Mouse (Mus musculus) hematopoietic multipotent progenitor cell, adult 10-12 weeks (in vitro differentiated cells): ENCODE data around the gene Vmn1r81. TPM values are rescaled to one million over a fixed set of nuclear protein-coding genes. Genes with fewer than 3 reads are reported as not detected.

ENCODE experiments used
- polyA plus RNA-seq: library from polyadenylated mRNA; stranded (reverse); fragments of >175 nt; gene quantifications from 2 replicates; pipeline ENCODE4 v1.2.3, GENCODE M21; 2012; ENCODE audit warnings: low replicate concordance

Vmn1r81 gene
- 0.01 TPM in 1 of 2 replicates, not detected in the other for polyA plus RNA-seq

GRCm38 (mm10) chr7:12268169-12268568 is at the start of gene Vmn1r81:
Gene Vmn1r81 (minus strand): TSS chr7:12268269.

GRCm38 (mm10) chr7:12300130-12300529 is 32.1 kb upstream of the Vmn1r81 start, which contains the start of gene Vmn1r82:
Gene Vmn1r82 (plus strand): TSS chr7:12300430.

Other genes starting within 250 kb of the Vmn1r81 start
- not detected in 2 replicates for gene Vmn1r77, start 231.5 kb downstream of the Vmn1r81 start, polyA plus RNA-seq
- 0.02 TPM in 1 of 2 replicates, not detected in the other for gene Vmn1r78, start 118.0 kb downstream of the Vmn1r81 start, polyA plus RNA-seq
- gene Vmn1r79, start 97.0 kb downstream of the Vmn1r81 start, polyA plus RNA-seq, result not detected in 2 replicates
- 0.07 TPM in 1 of 2 replicates, not detected in the other for gene Vmn1r80, start 79.0 kb downstream of the Vmn1r81 start, polyA plus RNA-seq
- gene Vmn1r82, start 32.2 kb upstream of the Vmn1r81 start, polyA plus RNA-seq, result not detected in 2 replicates
- gene Vmn1r83, start 61.2 kb upstream of the Vmn1r81 start, polyA plus RNA-seq, result not detected in 2 replicates
- gene Vmn1r84, start 101.0 kb upstream of the Vmn1r81 start, polyA plus RNA-seq, result not detected in 2 replicates
- 0.15 and 0.40 TPM in 2 replicates for gene Zfp551, start 154.5 kb upstream of the Vmn1r81 start, polyA plus RNA-seq
- gene Zfp606, start 210.0 kb upstream of the Vmn1r81 start, polyA plus RNA-seq, result 2.3 and 4.6 TPM in 2 replicates
- not detected in 2 replicates for gene 2900092C05Rik, start 244.2 kb upstream of the Vmn1r81 start, polyA plus RNA-seq